Mouse (Mus musculus) ES-Bruce4 (cell line): ENCODE measurements around the gene Frrs1. TPM values are rescaled to one million over a fixed set of nuclear protein-coding genes. Genes with fewer than 3 reads are reported as not detected.
"Not testable (repeated sequence)": the region's sequence is repeated elsewhere in the genome, so short reads cannot be mapped to it uniquely, and the experiment has no call there.

Source experiments
- H3K27ac ChIP-seq: 2 replicates; pipeline ENCODE4 v1.5.1; 2012; ENCODE audit warnings: low read length, inconsistent platforms; ENCODE audit not compliant: insufficient read depth
- H3K27me3 ChIP-seq: 2 replicates; pipeline ENCODE4 v1.6.1; 2012; ENCODE audit warnings: mild to moderate bottlenecking, low read length, inconsistent platforms; ENCODE audit not compliant: control insufficient read depth, poor library complexity, insufficient read depth, severe bottlenecking
- H3K36me3 ChIP-seq: 2 replicates; pipeline ENCODE4 v1.6.1; 2012; ENCODE audit warnings: inconsistent platforms, mild to moderate bottlenecking, low read length, moderate library complexity; ENCODE audit not compliant: control insufficient read depth, poor library complexity, insufficient read depth, severe bottlenecking
- H3K4me1 ChIP-seq: one replicate; pipeline ENCODE4 v1.8.1; 2011; ENCODE audit warnings: low read length; ENCODE audit not compliant: control insufficient read depth, insufficient read depth
- H3K4me3 ChIP-seq: 2 replicates; pipeline ENCODE4 v1.5.1; 2011; ENCODE audit warnings: low read depth, mild to moderate bottlenecking, low read length
- H3K9ac ChIP-seq: 2 replicates; pipeline ENCODE4 v1.6.1; 2012; ENCODE audit warnings: low read depth, mild to moderate bottlenecking, inconsistent platforms; ENCODE audit not compliant: poor library complexity, severe bottlenecking
- H3K9me3 ChIP-seq: replicated peaks from 2 replicates; pipeline ENCODE4 v1.6.1; 2012; ENCODE audit warnings: mild to moderate bottlenecking, low read length, inconsistent platforms; ENCODE audit not compliant: control insufficient read depth, poor library complexity, insufficient read depth, severe bottlenecking
- CTCF ChIP-seq: IDR thresholded peaks from one replicate; pipeline ENCODE4 v1.8.1; 2011; ENCODE audit warnings: low read depth, low read length
- EP300 ChIP-seq: IDR thresholded peaks from 2 replicates; pipeline ENCODE4 v1.6.1; 2011; ENCODE audit warnings: low read depth, low read length; ENCODE audit not compliant: insufficient read depth
- POLR2A ChIP-seq: IDR thresholded peaks from one replicate; pipeline ENCODE4 v1.8.1; 2011; ENCODE audit warnings: low read length; ENCODE audit not compliant: insufficient read depth
- polyA plus RNA-seq: library from polyadenylated mRNA; stranded (reverse); fragments of >200 nt; gene quantifications from 2 replicates; pipeline ENCODE4 v1.2.4, GENCODE M21; 2011; ENCODE audit warnings: low read depth; ENCODE audit not compliant: missing spikeins, insufficient read depth, insufficient read length

The Frrs1 gene
- 60.3 and 65.0 TPM in 2 replicates for polyA plus RNA-seq

DNA sequence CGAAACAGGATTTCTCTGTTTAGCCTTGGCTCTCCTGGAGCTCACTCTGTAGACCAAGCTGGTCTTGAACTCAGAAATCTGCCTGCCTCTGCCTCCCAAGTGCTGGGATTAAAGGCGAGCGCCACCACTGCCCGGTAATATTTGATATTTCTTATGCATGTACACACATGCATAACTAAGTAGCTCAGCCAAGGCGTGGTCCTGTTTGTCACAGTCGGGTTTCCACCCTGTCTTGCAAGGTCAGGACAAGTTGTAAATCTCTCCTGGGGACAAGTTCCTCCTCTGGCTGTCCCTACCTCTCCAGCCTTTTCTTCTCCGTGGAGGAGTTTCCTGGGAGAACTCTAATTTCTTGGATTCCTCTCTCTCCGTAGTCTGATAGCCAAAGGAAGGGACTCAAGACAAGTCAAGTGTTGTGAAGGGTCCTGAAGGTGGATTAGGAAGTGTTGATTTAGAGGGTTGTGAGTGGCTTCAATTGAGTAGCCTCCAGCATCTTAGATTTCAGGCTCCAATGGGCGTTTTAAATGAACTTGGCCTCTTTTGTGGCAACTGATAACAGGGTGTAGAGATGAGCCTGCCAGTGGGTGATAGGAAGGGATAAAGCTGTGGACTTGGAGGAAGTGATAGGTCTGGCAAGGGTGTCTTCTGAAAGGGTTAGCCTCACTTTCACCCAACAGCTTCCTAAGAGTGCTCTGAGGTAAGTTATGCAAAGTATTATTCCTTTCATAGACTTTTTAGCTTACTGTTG is at the start of gene Frrs1:
Frrs1 (plus strand) TSS at position 524 of the 745 bp plus-strand sequence.
- TF ChIP-seq CTCF (no peak), EP300 (no peak), POLR2A (no peak)
- H3K36me3 ChIP-seq, result no peaks in the 10 kb centered on the region
- no peak within 1 kb of the TSS for H3K4me3 ChIP-seq
- no peak within 1 kb of the TSS for H3K9ac ChIP-seq
- peaks cover 2% of the 10 kb centered on the region for H3K4me1 ChIP-seq
- peak within 1 kb of the TSS; percentile 94 for H3K27ac ChIP-seq
- H3K27me3 ChIP-seq, result no peaks in the 10 kb centered on the region
- H3K9me3 ChIP-seq, result no peaks in the 10 kb centered on the region

DNA sequence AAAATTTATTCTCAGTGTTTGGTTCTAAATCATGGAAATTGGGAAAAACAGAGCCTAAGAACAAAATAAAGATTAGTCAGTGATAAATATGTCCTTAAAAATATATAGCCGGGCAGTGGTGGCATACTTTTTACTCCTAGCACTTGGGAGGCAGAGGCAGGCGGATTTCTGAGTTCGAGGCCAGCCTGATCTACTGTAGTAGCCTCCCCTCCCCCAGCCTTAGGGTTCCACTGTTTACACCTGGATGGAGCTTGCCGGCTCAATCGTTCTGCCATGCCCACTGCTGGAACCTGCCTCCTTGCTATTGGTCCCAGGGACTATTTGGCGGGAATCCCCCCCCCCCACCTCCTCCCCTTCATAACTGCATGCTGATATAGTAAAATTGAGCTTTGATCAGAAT is 48.9 kb upstream of the Frrs1 start:
- not testable (repeated sequence) for H3K27me3 ChIP-seq, H3K4me1 ChIP-seq, H3K36me3 ChIP-seq, H3K4me3 ChIP-seq, H3K9me3 ChIP-seq, H3K27ac ChIP-seq, H3K9ac ChIP-seq

DNA sequence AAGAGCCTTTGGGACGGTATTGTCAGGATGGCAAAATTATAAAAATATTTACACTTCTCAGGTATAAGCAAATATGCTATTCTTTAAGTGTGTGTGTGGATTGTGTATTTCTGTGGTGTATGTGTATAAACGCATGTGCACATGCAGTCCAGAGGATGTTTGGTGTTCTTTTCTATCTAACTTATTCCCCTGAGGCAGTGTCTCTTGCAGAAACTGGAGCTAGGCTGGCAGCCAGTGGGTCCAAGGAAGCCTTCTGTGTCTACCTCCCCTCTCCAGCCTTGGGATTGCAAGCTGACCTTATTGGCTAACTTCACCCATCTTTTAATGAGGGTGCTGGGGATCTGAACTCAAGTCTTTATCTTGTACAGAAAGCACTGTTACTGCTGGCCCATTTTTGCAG is 46.3 kb upstream of the Frrs1 start:
- Histone ChIP-seq H3K9me3 (0 out of 2 replicates have a peak, but pooled peaks cover 7% of the 10 kb centered on the region), H3K27ac (no peak overlapping the region), H3K4me1 (no peaks in the 10 kb centered on the region), H3K27me3 (no peaks in the 10 kb centered on the region), H3K4me3 (no peak overlapping the region), H3K36me3 (no peaks in the 10 kb centered on the region), H3K9ac (no peak overlapping the region)
- TF ChIP-seq EP300 (no peak), POLR2A (no peak), CTCF (no peak)

DNA sequence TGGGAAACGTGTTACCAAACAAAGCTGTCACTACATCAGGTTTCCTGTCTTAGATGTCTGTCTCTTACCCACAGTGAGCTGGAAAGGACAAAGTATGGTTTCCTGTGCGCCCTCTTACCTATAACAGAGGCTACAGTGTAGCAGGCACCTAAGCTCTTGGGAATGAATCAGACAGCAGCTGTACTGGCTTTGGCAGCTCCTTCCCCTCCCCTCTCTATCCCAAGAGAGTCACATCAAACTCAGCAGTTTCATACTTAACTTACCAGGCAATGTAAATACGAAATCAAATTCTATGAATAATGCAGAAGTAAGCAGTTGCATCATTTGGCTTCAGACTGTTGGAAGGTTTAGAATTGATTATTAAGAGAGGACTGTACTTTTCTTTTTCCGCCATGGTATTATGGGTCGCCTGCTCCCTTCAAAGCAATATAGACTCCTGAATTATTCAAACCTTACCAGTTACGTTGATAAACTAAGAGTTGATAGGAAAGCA is 43.9 kb upstream of the Frrs1 start:
- Histone ChIP-seq H3K36me3 (no peaks in the 10 kb centered on the region), H3K9ac (no peak overlapping the region), H3K27ac (no peak overlapping the region), H3K4me1 (no peaks in the 10 kb centered on the region), H3K4me3 (no peak overlapping the region), H3K9me3 (0 out of 2 replicates have a peak, but pooled peaks cover 7% of the 10 kb centered on the region), H3K27me3 (no peaks in the 10 kb centered on the region)
- TF ChIP-seq EP300 (no peak), POLR2A (no peak), CTCF (no peak)

DNA sequence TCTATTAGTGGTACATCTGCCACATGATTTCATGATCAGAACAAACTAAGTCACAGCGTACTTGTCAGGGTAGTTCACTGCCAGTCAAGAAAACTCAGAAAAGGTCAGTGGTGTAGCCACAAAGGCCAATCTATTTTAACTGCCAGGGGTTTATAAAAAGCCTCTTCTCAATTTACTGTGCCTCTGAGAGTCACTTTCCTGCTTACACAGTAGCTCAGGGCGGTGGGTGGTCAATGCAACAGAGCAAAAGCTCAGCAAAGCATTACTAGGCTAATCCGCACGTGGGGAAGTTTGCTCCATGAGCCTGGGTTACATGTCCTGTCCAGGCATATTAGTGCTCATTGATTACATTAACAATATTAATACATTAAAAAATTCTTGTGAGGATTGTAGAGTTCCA is 43.3 kb upstream of the Frrs1 start:
- Histone ChIP-seq H3K27me3 (no peaks in the 10 kb centered on the region), H3K4me1 (no peaks in the 10 kb centered on the region)

DNA sequence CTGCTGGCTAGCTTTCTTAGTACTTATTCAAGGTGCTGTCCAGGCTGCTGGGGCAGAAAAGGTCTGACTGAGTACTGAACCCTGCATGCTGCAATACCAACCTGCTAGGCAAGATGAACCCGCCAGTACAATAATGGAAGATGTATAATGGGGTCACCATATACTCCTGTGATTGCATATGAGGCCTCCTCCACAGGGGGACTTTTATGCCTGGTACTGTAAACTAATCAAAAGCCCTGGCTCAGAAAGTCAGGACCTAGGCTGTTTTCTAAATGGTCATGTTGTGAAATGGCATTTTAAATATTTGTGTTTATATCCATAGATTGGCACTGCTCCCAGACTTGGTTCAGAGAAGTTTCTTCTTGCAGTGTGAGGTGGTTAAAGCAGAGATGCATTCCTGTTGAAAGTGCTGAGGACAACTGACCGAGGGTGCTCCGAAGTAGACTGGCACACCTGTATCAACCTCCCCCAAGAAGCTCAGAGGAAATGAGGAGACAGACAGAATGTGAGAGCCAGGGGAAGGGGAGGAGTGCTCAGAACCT is 42.5 kb upstream of the Frrs1 start:
- no peak overlapping the region for H3K9ac ChIP-seq

More for the DNA sequence above, 43.3 kb upstream of the Frrs1 start:
- H3K9me3 ChIP-seq, result 0 out of 2 replicates have a peak, but pooled peaks cover 7% of the 10 kb centered on the region
- H3K36me3 ChIP-seq, result no peaks in the 10 kb centered on the region
- no peak overlapping the region for H3K4me3 ChIP-seq
- TF ChIP-seq CTCF, result no peak
- no peak for TF ChIP-seq EP300
- no peak for TF ChIP-seq POLR2A
- no peak overlapping the region for H3K9ac ChIP-seq
- no peak overlapping the region for H3K27ac ChIP-seq

More for the DNA sequence above, 42.5 kb upstream of the Frrs1 start:
- Histone ChIP-seq H3K4me1 (no peaks in the 10 kb centered on the region), H3K9me3 (0 out of 2 replicates have a peak, but pooled peaks cover 7% of the 10 kb centered on the region), H3K36me3 (no peaks in the 10 kb centered on the region), H3K27me3 (no peaks in the 10 kb centered on the region), H3K4me3 (no peak overlapping the region), H3K27ac (no peak overlapping the region)
- TF ChIP-seq EP300 (no peak), POLR2A (no peak), CTCF (no peak)
